Mouse (Mus musculus) erythroblast, adult 5-6 weeks (primary cell): ENCODE data around the gene Hist1h4f. TPM values are rescaled to one million over a fixed set of nuclear protein-coding genes. Genes with fewer than 3 reads are reported as not detected.

Experiments used
- ATAC-seq: replicated peaks from 2 replicates; pipeline ENCODE4 v1.8.0; 2016; ENCODE audit warnings: moderate number of reproducible peaks, mild to moderate bottlenecking, moderate TSS enrichment, inconsistent platforms; ENCODE audit not compliant: poor library complexity, low FRiP score, severe bottlenecking
- total RNA-seq, 2 experiments: library from RNA; stranded (forward) in 1 of 2; stranded (reverse) in 1 of 2; fragments of 150-400 nt in 1 of 2; fragments of 200-764, 138-1000 nt in 1 of 2; gene quantifications; 2 replicates each; pipeline versions ENCODE4 v1.2.3 to v1.2.4; 2015 to 2017; ENCODE audit warnings: low replicate concordance in 2 of 2

Hist1h4f gene
- total RNA-seq, 2 experiments from 2014 or later: 55.5 to 1,011 TPM

DNA sequence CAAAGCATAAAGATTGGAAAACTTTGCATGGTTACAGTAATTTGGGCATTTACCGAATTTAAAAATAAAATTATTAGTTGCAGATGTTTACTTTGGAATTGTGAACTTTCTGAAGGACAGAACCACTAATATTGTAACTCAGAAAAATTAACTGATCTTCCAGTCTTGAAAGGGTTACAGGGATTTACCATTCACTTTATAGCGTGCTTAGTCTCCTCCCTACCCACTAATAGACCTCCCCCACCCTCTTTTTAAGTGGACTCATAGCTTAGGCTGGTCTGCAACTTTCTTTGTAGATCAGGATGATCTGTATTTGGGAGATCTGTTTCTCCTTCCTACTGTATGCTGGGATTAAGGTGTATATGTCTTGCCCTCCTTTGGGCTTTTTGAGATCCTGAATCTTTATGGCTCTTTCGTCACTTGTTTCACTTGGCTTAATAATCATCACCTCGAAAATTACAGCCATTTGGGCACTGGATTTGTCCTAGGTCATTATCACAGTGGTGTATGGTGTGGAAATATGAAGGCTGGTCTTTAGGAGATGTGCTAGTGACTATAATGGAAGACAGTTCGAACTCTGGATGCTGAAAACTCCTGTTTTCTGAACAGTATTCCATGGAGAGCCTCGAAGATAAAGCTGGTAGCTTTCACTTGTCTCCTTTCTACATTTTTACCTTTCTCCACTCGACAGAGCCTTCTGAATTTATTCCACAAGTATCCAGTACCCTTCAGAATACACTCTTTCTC is 15.2 kb downstream of the Hist1h4f start:
- no peak for ATAC-seq

DNA sequence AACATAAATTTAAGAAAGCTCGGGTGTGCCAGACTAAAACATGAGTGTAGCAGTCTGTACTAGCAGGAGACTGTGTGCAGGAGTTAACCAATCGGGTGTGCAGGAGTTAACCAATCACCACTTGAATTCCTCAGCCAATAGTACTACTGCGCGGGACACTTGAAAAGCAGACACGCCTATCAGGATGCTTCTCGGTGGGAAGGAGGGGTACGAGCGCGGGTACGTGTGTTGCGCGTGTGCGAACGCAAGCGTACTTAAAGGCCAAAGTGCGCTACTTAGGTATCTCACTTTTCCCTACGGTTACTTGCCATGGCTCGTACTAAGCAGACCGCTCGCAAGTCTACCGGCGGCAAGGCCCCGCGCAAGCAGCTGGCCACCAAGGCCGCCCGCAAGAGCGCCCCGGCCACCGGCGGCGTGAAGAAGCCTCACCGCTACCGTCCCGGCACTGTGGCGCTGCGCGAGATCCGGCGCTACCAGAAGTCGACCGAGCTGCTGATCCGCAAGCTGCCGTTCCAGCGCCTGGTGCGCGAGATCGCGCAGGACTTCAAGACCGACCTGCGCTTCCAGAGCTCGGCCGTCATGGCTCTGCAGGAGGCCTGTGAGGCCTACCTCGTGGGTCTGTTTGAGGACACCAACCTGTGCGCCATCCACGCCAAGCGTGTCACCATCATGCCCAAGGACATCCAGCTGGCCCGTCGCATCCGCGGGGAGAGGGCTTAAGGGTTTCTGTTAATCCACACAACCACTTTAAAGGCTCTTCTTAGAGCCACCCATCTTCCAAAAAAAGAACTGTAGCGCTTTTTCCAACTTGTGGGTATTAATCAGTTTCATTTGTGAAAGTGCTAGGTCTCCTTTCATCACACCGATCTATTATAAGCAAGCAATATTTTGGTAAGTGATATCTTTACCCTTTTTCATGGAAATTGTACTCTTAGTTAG is 16.0 kb downstream of the Hist1h4f start, which contains the start of gene Hist1h3g:
Gene Hist1h3g (plus strand): TSS at position 286 of the 939 bp plus-strand sequence.
- ATAC-seq: peak; percentile 69

DNA sequence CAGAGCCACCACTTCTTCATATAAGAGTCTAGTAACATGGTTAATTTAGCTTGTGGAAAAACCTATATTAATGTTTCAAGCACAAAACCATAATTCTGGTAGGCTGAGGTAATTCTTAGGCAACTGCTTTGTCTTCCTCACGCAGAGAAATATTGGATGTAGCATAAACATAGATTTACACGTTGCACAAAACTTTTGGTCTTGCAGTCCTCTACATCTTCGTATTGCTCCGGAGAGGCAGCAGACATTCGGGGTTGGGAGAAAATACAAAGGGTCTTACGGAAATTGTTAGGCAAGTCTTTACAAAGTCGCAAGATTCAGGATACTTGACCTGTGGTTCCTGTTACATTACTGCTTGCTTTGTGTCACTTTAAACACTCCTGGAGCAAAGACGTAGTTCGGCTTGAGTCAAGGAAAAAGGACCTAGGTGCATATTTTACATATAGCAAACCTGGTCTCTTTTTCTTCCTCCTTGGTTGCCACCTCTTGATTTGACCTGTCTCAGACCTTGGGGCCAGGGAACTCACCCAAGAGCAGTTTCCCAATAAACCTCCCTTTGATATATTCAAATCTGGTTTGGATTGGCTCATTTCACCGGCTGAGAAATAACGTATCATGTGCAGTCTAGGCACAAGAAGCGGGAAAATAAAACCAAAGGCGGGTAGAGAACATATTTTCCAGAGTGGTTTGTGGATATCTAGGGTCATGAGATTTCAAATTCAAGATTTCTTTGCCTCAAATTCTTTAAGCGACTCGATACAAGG is 16.9 kb downstream of the Hist1h4f start:
- ATAC-seq: peak; percentile 37

GRCm38 (mm10) chr13:23533560-23534367 is 17.7 kb downstream of the Hist1h4f start, which contains the start of gene Hist1h2af:
TSS of gene Hist1h2af (plus strand) at chr13:23533906.
- peak; percentile 49 for ATAC-seq

DNA sequence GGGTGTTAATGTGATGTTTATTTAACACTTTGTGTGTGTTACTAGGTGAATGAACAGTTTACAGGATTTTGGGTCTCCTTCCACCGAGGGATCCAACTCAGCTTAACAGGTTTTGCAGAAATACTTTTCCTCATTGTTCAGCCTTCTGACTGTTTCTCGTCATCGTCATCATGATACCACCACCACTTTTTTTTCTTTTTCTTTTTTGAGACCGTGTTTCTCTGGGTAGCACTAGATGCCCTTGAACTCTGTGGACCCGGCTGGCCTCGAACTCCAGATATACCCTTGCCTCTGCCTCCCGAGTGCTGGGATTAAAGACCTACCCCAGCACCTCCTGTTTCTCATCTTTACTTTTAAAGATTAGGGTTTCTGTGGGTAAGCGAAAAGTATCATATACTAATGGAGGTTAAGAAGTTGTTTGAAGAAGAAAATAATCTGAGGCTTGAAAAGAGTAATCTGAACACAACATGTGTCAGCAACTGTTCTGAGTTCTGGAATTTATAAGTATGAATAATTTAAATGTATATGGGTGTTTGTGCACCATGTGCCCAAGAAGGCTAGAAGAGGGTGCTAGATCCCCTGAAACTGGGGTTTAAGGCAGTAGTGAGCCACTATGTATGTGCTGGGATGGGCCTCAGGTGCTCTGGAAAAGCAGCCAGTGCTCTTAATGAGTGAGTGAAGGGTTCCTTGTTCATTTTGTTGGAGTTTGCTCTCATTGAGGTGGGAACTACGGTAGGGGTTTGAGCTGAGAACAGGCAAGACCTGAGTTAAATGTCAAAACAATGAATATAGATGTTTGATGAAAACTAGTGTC is 19.0 kb downstream of the Hist1h4f start:
- ATAC-seq: no peak

- peak; percentile 58 for ATAC-seq
Observed at GRCm38 (mm10) chr13:23530901-23531875, 20.3 kb downstream of the Hist1h4f start, which contains the start of gene Hist1h4h. TSS of gene Hist1h4h (plus strand) at chr13:23531050.

DNA sequence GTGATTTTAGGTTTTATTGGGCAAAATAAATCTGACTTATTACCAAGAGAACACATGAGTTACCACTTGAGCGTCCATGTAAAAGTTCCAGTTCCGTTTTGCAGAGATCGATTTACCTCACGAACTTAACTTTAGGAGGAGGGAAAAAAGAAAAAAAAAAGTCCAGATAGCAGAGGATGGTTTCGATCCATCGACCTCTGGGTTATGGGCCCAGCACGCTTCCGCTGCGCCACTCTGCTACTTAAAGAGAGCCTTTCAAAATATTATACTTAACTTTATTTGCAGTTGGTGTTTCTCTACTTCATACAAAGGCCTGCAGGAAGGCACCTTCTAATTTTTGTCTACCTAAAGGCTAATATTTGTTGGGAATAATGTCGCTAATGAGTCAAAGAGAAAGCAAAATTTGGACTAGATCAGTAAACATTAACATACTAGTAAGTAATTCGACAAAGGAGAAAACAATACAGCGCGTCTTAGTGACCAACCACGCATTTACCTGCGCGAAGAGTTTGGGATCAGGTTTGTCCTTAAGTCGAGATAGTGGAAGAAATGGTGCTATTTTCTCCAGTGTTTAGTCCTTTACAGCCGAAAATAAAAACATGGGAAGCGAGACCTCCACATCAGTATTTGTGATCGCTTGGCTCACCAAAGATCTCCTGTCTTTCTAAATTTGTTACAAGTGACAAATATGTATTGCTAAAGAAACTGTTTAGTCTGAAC is 21.1 kb downstream of the Hist1h4f start:
- no peak for ATAC-seq

- no peak for ATAC-seq
Observed at GRCm38 (mm10) chr13:23529480-23530165, 21.8 kb downstream of the Hist1h4f start.

GRCm38 (mm10) chr13:23529005-23529404 is 22.4 kb downstream of the Hist1h4f start:
- no peak for ATAC-seq

GRCm38 (mm10) chr13:23526312-23526711 is 25.1 kb downstream of the Hist1h4f start:
- peak; percentile 54 for ATAC-seq

DNA sequence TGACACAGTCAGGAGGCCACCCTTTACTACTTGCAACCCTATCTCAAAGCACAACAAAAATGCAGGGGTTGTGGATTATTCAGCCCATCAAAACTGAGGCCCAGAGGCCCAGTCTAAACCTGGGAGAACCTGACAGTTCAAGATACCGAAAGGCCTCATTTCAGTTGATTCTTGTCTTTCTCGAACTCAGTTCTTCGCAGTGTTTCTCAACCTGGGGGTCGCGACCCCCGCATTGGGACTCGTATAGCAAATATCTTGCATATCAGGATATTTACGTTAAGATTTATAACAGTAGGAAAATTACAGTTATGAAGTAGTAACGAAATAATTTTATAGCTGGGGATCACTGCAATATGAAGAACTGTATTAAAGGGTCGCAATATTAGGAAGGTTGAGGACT is 25.5 kb downstream of the Hist1h4f start:
- ATAC-seq: no peak

GRCm38 (mm10) chr13:23524654-23525053 is 26.8 kb downstream of the Hist1h4f start:
- peak; percentile 73 for ATAC-seq

DNA sequence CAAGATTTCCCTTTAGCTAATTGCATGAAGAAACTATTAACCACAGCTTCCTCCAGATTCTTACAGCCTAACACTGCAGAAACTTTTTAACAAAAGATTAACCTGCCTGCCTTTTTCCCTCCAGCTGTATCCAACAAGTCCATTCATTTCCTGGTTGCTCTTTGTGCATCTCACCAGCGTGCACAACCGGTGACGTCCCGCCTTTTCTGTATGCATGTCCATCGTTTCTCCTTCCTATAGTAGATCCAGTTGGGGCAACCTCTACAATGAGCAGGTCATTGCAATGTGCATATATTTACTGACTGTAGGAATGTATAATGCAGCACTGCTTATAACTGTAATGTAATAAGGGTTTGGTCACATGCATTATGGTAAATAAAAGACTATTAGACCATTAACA is 27.5 kb downstream of the Hist1h4f start:
- ATAC-seq: no peak

DNA sequence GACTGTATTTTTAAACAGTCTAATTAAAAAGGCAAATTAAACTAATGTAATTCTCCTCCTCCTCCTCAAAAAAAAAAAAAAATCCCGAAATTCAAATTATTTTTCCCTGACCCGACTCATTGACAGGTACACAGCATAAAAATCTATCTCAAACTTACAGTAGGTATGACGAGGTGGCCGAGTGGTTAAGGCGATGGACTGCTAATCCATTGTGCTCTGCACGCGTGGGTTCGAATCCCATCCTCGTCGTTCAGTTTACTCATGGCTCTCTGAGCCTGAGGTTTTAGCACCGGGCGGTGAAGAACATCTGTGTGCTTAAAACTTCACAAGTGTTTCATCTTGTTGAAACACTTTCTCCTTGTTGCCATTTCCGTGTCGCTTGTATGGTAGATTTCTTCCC is 29.7 kb downstream of the Hist1h4f start:
- ATAC-seq: no peak

- peak; percentile 43 for ATAC-seq
Observed at GRCm38 (mm10) chr13:23519416-23519815, 32.0 kb downstream of the Hist1h4f start.

- peak; percentile 60 for ATAC-seq
Observed at GRCm38 (mm10) chr13:23518885-23519284, 32.6 kb downstream of the Hist1h4f start.
